Mouse (Mus musculus): ENCODE results near the gene Wasf3. TPM values are rescaled to one million over a fixed set of nuclear protein-coding genes. Genes with fewer than 3 reads are reported as not detected.
"Not testable (repeated sequence)": the region's sequence is repeated elsewhere in the genome, so short reads cannot be mapped to it uniquely, and the experiment has no call there.

Gene Wasf3
- polyA plus RNA-seq, 1 experiment from 2014 or later, result 0.85 TPM

- no peak overlapping the region for H3K4me3 ChIP-seq (ENCODE audit: low read depth, low read length)
- no peak for TF ChIP-seq CTCF (IDR thresholded peaks at IDR 0.05; ENCODE audit: low read depth)
- H3K27ac ChIP-seq (ENCODE audit: low read depth, low read length), result no peak overlapping the region
- H3K9ac ChIP-seq (ENCODE audit: low read depth, low read length), result no peak overlapping the region
- 87% methylated on average over 7 of the region's 7 CpGs for WGBS
- H3K4me2 ChIP-seq (replicated peaks; ENCODE audit: low read depth), result no peak overlapping the region
- no peaks in the 10 kb centered on the region for H3K4me1 ChIP-seq (replicated peaks; ENCODE audit: control insufficient read depth, insufficient read depth, low read length)
- H3K27me3 ChIP-seq (replicated peaks; ENCODE audit: control insufficient read depth, insufficient read depth, low read length), result no peaks in the 10 kb centered on the region
- H3K36me3 ChIP-seq (ENCODE audit: control insufficient read depth, insufficient read depth), result no peaks in the 10 kb centered on the region
- ATAC-seq, result no peak
- H3K9me3 ChIP-seq (ENCODE audit: control insufficient read depth), result no peaks in the 10 kb centered on the region
Observed at GRCm38 (mm10) chr5:146394563-146394962, 9.8 kb downstream of the Wasf3 start.

GRCm38 (mm10) chr5:146397253-146397652 lies 12.5 kb downstream of the Wasf3 start:
- Histone ChIP-seq H3K27ac (ENCODE audit: low read depth, low read length) (no peak overlapping the region), H3K4me3 (ENCODE audit: low read depth, low read length) (no peak overlapping the region), H3K36me3 (ENCODE audit: control insufficient read depth, insufficient read depth) (no peaks in the 10 kb centered on the region), H3K4me1 (replicated peaks; ENCODE audit: control insufficient read depth, insufficient read depth, low read length) (no peaks in the 10 kb centered on the region), H3K9ac (ENCODE audit: low read depth, low read length) (no peak overlapping the region), H3K4me2 (replicated peaks; ENCODE audit: low read depth) (no peak overlapping the region), H3K27me3 (replicated peaks; ENCODE audit: control insufficient read depth, insufficient read depth, low read length) (no peaks in the 10 kb centered on the region), H3K9me3 (ENCODE audit: control insufficient read depth) (no peaks in the 10 kb centered on the region)
- 80% methylated on average over 5 of the region's 5 CpGs for WGBS
- no peak for TF ChIP-seq CTCF (IDR thresholded peaks at IDR 0.05; ENCODE audit: low read depth)
- no peak for ATAC-seq

GRCm38 (mm10) chr5:146398386-146399115 lies 13.8 kb downstream of the Wasf3 start:
- ATAC-seq, result no peak
- no peak for TF ChIP-seq CTCF (IDR thresholded peaks at IDR 0.05; ENCODE audit: low read depth)
- 91% methylated on average over 7 of the region's 7 CpGs for WGBS
- Histone ChIP-seq H3K4me2 (replicated peaks; ENCODE audit: low read depth) (no peak overlapping the region), H3K4me3 (ENCODE audit: low read depth, low read length) (no peak overlapping the region), H3K36me3 (ENCODE audit: control insufficient read depth, insufficient read depth) (no peaks in the 10 kb centered on the region), H3K27me3 (replicated peaks; ENCODE audit: control insufficient read depth, insufficient read depth, low read length) (no peaks in the 10 kb centered on the region), H3K9me3 (ENCODE audit: control insufficient read depth) (no peaks in the 10 kb centered on the region), H3K4me1 (replicated peaks; ENCODE audit: control insufficient read depth, insufficient read depth, low read length) (no peaks in the 10 kb centered on the region), H3K27ac (ENCODE audit: low read depth, low read length) (no peak overlapping the region), H3K9ac (ENCODE audit: low read depth, low read length) (no peak overlapping the region)

GRCm38 (mm10) chr5:146401012-146401411 lies 16.2 kb downstream of the Wasf3 start:
- H3K36me3 ChIP-seq (ENCODE audit: control insufficient read depth, insufficient read depth); H3K4me1 ChIP-seq (replicated peaks; ENCODE audit: control insufficient read depth, insufficient read depth, low read length); H3K27ac ChIP-seq (ENCODE audit: low read depth, low read length); H3K27me3 ChIP-seq (replicated peaks; ENCODE audit: control insufficient read depth, insufficient read depth, low read length); H3K4me2 ChIP-seq (replicated peaks; ENCODE audit: low read depth); H3K9me3 ChIP-seq (ENCODE audit: control insufficient read depth); ATAC-seq; H3K9ac ChIP-seq (ENCODE audit: low read depth, low read length); H3K4me3 ChIP-seq (ENCODE audit: low read depth, low read length): not testable (repeated sequence)
- 91% methylated on average over 6 of the region's 6 CpGs for WGBS

- 85% methylated on average over 11 of the region's 11 CpGs for WGBS
- no peaks in the 10 kb centered on the region for H3K27me3 ChIP-seq (replicated peaks; ENCODE audit: control insufficient read depth, insufficient read depth, low read length)
Observed at GRCm38 (mm10) chr5:146402311-146402710, 17.5 kb downstream of the Wasf3 start.

GRCm38 (mm10) chr5:146403923-146404322 lies 19.1 kb downstream of the Wasf3 start:
- Histone ChIP-seq H3K36me3 (ENCODE audit: control insufficient read depth, insufficient read depth) (no peaks in the 10 kb centered on the region), H3K4me3 (ENCODE audit: low read depth, low read length) (no peak overlapping the region), H3K4me2 (replicated peaks; ENCODE audit: low read depth) (no peak overlapping the region), H3K27ac (ENCODE audit: low read depth, low read length) (no peak overlapping the region), H3K9ac (ENCODE audit: low read depth, low read length) (no peak overlapping the region), H3K4me1 (replicated peaks; ENCODE audit: control insufficient read depth, insufficient read depth, low read length) (no peaks in the 10 kb centered on the region), H3K9me3 (ENCODE audit: control insufficient read depth) (no peaks in the 10 kb centered on the region), H3K27me3 (replicated peaks; ENCODE audit: control insufficient read depth, insufficient read depth, low read length) (no peaks in the 10 kb centered on the region)
- TF ChIP-seq CTCF (IDR thresholded peaks at IDR 0.05; ENCODE audit: low read depth), result no peak
- ATAC-seq, result no peak
- WGBS, result 52% methylated on average over 2 of the region's 2 CpGs

More at GRCm38 (mm10) chr5:146402311-146402710, 17.5 kb downstream of the Wasf3 start:
- H3K9ac ChIP-seq (ENCODE audit: low read depth, low read length), result no peak overlapping the region
- no peaks in the 10 kb centered on the region for H3K4me1 ChIP-seq (replicated peaks; ENCODE audit: control insufficient read depth, insufficient read depth, low read length)
- ATAC-seq, result no peak
- no peak for TF ChIP-seq CTCF (IDR thresholded peaks at IDR 0.05; ENCODE audit: low read depth)
- H3K9me3 ChIP-seq (ENCODE audit: control insufficient read depth), result no peaks in the 10 kb centered on the region
- no peaks in the 10 kb centered on the region for H3K36me3 ChIP-seq (ENCODE audit: control insufficient read depth, insufficient read depth)
- no peak overlapping the region for H3K4me3 ChIP-seq (ENCODE audit: low read depth, low read length)
- no peak overlapping the region for H3K27ac ChIP-seq (ENCODE audit: low read depth, low read length)
- no peak overlapping the region for H3K4me2 ChIP-seq (replicated peaks; ENCODE audit: low read depth)

All from intestine, postnatal 0 days (tissue).